Mouse (Mus musculus) liver, embryonic 14.5 days (tissue): Measurements from ENCODE around the gene Mast3. TPM values are rescaled to one million over a fixed set of nuclear protein-coding genes. Genes with fewer than 3 reads are reported as not detected.

Experiments
- ATAC-seq: fragments of 200-750 bp; cut with Nextera tagmentation; 2 replicates; pipeline ENCODE4 v1.8.0; 2017; ENCODE audit warnings: moderate number of reproducible peaks, mild to moderate bottlenecking, moderate library complexity; ENCODE audit not compliant: insufficient read depth
- DNase-seq, 3 experiments: peaks; one replicate each; pipeline ENCODE4 v3.0.0-alpha.2; 2012 to 2013; ENCODE audit warnings: low read depth in 3 of 3, low spot score in 3 of 3
- H3K27ac ChIP-seq: fragments of 300-500 bp; sonication (generic); 2 replicates; pipeline ENCODE4 v1.5.1; 2014; ENCODE audit warnings: moderate library complexity, mild to moderate bottlenecking, control low read depth, inconsistent platforms
- H3K27me3 ChIP-seq: fragments of 300-500 bp; sonication (generic); 2 replicates; pipeline ENCODE4 v1.6.1; 2014; ENCODE audit warnings: mild to moderate bottlenecking, low read length, moderate library complexity; ENCODE audit not compliant: control insufficient read depth, insufficient read depth
- H3K36me3 ChIP-seq: fragments of 300-500 bp; sonication (generic); replicated peaks from 2 replicates; pipeline ENCODE4 v1.6.1; 2014; ENCODE audit warnings: low read depth; ENCODE audit not compliant: control insufficient read depth, insufficient read depth
- H3K4me1 ChIP-seq, 2 experiments: fragments of 200-500 bp in 1 of 2; fragments of 300-500 bp in 1 of 2; sonication (generic) in 1 of 2; replicated peaks; 2 replicates each; pipeline ENCODE4 v1.6.1; 2012 to 2014; ENCODE audit warnings: antibody characterized with exemption in 1 of 2, inconsistent platforms in 1 of 2, low read length in 1 of 2; ENCODE audit not compliant: control insufficient read depth in 2 of 2, insufficient read depth in 2 of 2
- H3K4me2 ChIP-seq: fragments of 300-500 bp; sonication (generic); 2 replicates; pipeline ENCODE4 v1.6.1; 2014; ENCODE audit warnings: low read depth, mild to moderate bottlenecking, control low read depth, moderate library complexity
- H3K4me3 ChIP-seq, 2 experiments: fragments of 200-500 bp in 1 of 2; fragments of 300-500 bp in 1 of 2; sonication (generic) in 1 of 2; 2 replicates each; pipeline ENCODE4 v1.5.1; 2012 to 2014; ENCODE audit warnings: low read depth in 2 of 2, low read length in 2 of 2, mild to moderate bottlenecking in 2 of 2, control low read depth in 1 of 2, inconsistent platforms in 1 of 2, moderate library complexity in 1 of 2; ENCODE audit not compliant: insufficient read depth in 1 of 2
- H3K9ac ChIP-seq: fragments of 300-500 bp; sonication (generic); replicated peaks from 2 replicates; pipeline ENCODE4 v1.6.1; 2014; ENCODE audit warnings: mild to moderate bottlenecking, control low read depth, moderate library complexity
- H3K9me3 ChIP-seq: fragments of 300-500 bp; sonication (generic); 2 replicates; pipeline ENCODE4 v1.6.1; 2016; ENCODE audit warnings: low read length, mixed read lengths; ENCODE audit not compliant: control insufficient read depth
- CTCF ChIP-seq: IDR thresholded peaks from 2 replicates; pipeline ENCODE4 v1.5.1; 2016; ENCODE audit warnings: antibody characterized with exemption, low read depth, control low read depth
- EP300 ChIP-seq: IDR thresholded peaks from 2 replicates; pipeline ENCODE4 v1.6.1; 2016; ENCODE audit warnings: antibody characterized with exemption, low read depth
- WGBS: fragments of 180-500 bp; shearing (Covaris S2); extraction: QIAGEN DNeasy Blood & Tissue Kit; methylation state at CpG from one replicate; pipeline ENCODE4 v1.1.7; 2014; ENCODE audit not compliant: insufficient replicate concordance; 5-methylcytosine and 5-hydroxymethylcytosine counted together
- polyA plus RNA-seq, 2 experiments: library from polyadenylated mRNA; depleted of rRNA in 1 of 2; stranded (reverse) in 1 of 2; unstranded in 1 of 2; fragments of >200 nt; fragmentation: Nextera tagmentation in 1 of 2; extraction: Ambion mirVana in 1 of 2; gene quantifications; 2 replicates each; pipeline versions ENCODE4 v1.2.1 to v1.2.3; 2012 to 2014

Gene Mast3
- polyA plus RNA-seq, 2 experiments = 5.4 to 11.1 TPM

DNA sequence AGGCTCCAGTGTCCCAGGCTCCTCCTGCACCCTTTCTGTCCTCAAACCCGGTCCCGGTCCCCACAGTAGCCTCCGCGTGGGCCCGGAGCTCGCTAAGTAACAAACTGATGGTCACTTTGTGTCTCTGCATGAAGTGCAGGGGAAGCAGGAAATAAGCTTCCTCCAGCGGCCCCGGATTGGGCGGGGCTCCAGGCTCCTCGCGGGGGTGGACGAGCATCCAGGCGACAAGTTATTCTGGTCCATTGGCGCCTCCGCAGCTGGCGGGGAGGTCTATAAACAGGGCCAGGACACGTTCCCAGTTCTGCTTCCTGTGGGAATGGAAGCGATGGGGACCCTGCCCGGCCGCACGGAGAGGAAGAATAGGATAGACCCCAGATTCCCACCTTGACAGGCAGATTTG is 51.7 kb downstream of the Mast3 start:
- 5% methylated on average over 21 of the region's 21 CpGs for WGBS
- peaks cover 3 to 18% of the 10 kb centered on the region in 2 experiments for H3K4me1 ChIP-seq
- no peak for TF ChIP-seq EP300
- no peak for TF ChIP-seq CTCF
- DNase-seq (no peak), ATAC-seq (no peak)
- H3K9me3 ChIP-seq = no peaks in the 10 kb centered on the region
- no peak overlapping the region for H3K27ac ChIP-seq
- no peak overlapping the region for H3K9ac ChIP-seq
- H3K4me3 ChIP-seq = no peak overlapping the region; a peak in 1 of 4 replicates
- H3K27me3 ChIP-seq = no peaks in the 10 kb centered on the region; the same call in 1 of the 2 replicates
- H3K36me3 ChIP-seq = no peaks in the 10 kb centered on the region; the same call in 1 of the 2 replicates
- peak overlapping the region; percentile 83 for H3K4me2 ChIP-seq

DNA sequence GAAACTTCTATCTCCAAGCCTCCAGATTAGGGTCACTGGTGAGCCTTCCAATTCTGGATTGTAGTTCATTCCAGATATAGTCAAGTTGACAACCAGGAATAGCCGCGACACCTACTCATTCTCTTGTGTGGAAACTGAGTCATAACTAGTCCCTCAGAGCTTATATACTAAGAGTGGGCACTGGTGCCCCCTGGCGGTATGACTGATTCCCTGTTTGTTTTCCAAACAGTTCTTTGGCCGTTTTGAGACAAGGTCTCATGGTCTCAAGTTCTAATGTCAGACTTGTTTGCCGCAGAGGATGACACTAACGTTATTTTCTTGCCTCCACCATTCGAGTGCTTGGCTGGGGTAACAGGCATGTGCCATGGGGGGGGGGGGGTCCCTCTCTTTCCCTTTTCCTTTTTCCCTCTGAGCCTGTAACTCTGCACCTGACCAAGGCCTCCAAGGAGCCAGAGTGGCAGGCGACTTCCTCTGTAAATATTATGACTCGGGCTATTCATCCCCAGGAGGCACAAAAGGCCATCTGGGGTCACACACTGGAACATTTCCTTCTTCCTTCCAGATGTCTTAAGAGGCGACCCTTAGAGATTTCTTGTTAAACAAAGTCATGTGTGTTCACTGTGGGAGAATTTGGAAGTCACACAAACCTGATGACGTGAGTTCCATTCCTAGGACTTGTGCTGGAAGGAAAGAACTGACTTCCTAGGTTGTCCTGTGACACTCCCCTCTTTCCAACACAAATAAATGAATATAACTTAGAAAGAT is 52.7 kb downstream of the Mast3 start:
- H3K36me3 ChIP-seq = no peaks in the 10 kb centered on the region
- H3K9me3 ChIP-seq = no peaks in the 10 kb centered on the region
- peaks cover 3% of the 10 kb centered on the region for H3K27me3 ChIP-seq
- no peak overlapping the region for H3K9ac ChIP-seq
- H3K27ac ChIP-seq = no peak overlapping the region
- no peak overlapping the region for H3K4me3 ChIP-seq
- TF ChIP-seq CTCF = peak; percentile 83
- TF ChIP-seq EP300 = no peak
- no peak for ATAC-seq
- peaks cover 3 to 18% of the 10 kb centered on the region in 2 experiments for H3K4me1 ChIP-seq
- 19% methylated on average over 11 of the region's 11 CpGs for WGBS
- no peak overlapping the region for H3K4me2 ChIP-seq
- DNase-seq = peak in 1 of 3 experiments; percentile 65

DNA sequence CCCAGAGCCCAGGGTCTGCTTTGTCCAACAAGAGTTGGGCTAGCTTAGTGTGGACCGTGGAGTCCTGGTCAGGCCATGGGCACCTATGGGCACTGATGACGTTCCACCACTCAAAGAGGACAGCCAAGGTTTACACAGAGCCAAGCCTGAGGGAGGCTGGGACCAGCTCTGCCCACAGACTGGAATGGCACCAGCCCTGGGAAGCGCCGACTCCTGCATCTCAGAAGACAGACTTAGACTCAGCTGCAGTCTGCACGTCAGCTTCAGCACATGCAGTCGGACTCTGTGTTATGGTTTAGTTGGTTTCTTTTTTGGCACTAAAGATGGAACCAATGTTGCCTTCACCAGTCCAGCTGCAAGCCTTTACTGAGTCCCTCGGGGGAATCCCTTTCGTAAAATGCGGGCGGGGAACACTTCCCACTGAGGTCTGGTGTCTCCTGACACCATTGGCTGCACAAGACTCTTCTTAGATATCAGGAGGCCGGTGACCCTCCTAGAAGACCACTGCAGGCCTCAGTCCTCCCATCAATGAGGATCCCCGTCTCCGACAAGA is 54.6 kb downstream of the Mast3 start:
- no peaks in the 10 kb centered on the region for H3K9me3 ChIP-seq
- H3K9ac ChIP-seq = no peak overlapping the region
- ATAC-seq (no peak), DNase-seq (no peak)
- H3K4me1 ChIP-seq = peaks cover 3 to 16% of the 10 kb centered on the region in 2 experiments
- TF ChIP-seq EP300 = no peak
- no peak for TF ChIP-seq CTCF
- H3K36me3 ChIP-seq = no peaks in the 10 kb centered on the region
- no peak overlapping the region for H3K4me3 ChIP-seq
- no peak overlapping the region for H3K4me2 ChIP-seq
- H3K27ac ChIP-seq = no peak overlapping the region
- H3K27me3 ChIP-seq = peaks cover 19% of the 10 kb centered on the region
- 68% methylated on average over 13 of the region's 13 CpGs for WGBS

- H3K4me1 ChIP-seq = peaks cover 3 to 13% of the 10 kb centered on the region in 2 experiments; a peak in 3 of 4 replicates
- no peak for DNase-seq
- H3K4me3 ChIP-seq = no peak overlapping the region
- H3K9me3 ChIP-seq = no peaks in the 10 kb centered on the region
- no peaks in the 10 kb centered on the region for H3K36me3 ChIP-seq
- H3K27me3 ChIP-seq = peaks cover 29% of the 10 kb centered on the region
- 64% methylated on average over 19 of the region's 19 CpGs for WGBS
- no peak for ATAC-seq
- no peak overlapping the region for H3K4me2 ChIP-seq
- TF ChIP-seq EP300 = no peak
- TF ChIP-seq CTCF = no peak
- H3K9ac ChIP-seq = no peak overlapping the region
- no peak overlapping the region for H3K27ac ChIP-seq
Measured at GRCm38 (mm10) chr8:70749097-70749674, 55.7 kb downstream of the Mast3 start.
